Mouse (Mus musculus): ENCODE results near the gene Ccdc71.

Gene Ccdc71

DNA sequence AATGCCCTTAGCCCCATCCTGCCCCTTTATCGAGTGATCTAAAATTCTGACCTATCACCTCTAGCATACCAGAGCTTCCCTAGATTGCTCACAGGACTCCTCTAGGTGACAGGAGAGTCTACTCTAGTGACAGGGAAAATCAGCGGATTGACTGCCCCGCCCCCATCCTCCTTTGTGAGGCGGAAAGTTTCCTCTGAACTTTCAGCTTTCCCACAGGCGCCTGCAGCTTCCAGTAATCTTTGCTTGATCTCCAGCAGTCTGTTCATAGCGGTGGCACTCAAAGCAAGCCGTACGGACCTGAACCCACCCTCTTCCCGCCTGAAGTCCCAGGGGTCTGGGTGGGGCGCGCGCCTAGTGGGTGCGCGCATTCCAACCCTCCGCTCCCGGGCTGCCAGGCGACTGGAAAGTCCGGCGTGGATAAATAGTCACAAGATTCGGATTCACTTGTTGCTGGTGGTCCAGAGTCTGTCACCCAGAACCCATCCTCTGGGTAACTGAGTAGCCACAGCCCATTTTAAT, 18.4 kb downstream of the Ccdc71 start:
- ChIA-PET POLR2A (interaction anchor here (0.7 to 6.6 kb wide), 31 partner anchors 9 to 215 kb away, joined by 3 to 70 read pairs (median 5); partner anchors contain the start of genes Usp19 (in 4 of the 4), Qrich1 (in 3 of the 4), Impdh2 (in 2 of the 4) and Ndufaf3 (in 2 of the 4)), CTCF (interaction anchor here in 3 of 4 experiments (0.6 to 2.1 kb wide), 5 partner anchors 9 to 205 kb away, joined by 3 to 5 read pairs (median 5); no protein-coding TSS in a partner anchor)

DNA sequence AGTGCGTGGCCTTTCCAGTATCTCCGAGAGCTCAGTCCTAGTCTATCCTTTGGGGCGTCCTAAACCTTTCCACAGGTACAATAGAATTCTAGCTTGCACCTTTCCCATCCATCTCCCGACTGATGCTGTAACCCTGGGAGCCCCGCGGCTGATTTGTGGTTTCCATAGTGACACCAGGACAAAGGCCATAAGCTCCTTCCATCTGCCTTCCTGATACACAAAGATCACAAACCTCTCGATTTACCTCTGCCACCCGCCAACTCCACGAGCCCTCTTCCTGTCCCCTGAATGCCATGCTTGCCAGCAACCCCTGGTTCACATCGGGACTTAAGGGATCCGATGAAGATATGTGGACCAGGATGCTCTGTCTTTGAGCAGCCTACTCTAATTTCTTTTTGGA, 18.9 kb downstream of the Ccdc71 start:
- CTCF ChIA-PET = interaction anchor here in 2 of 4 experiments (0.6 to 2.1 kb wide), 4 partner anchors 10 to 27 kb away, joined by 3 to 5 read pairs (median 5); no protein-coding TSS in a partner anchor
- POLR2A ChIA-PET = interaction anchor here (0.6 to 6.6 kb wide), 31 partner anchors 9 to 216 kb away, joined by 3 to 70 read pairs (median 6); partner anchors contain the start of genes Usp19 (in 4 of the 4), Qrich1 (in 3 of the 4), Impdh2 (in 2 of the 4) and Ndufaf3 (in 2 of the 4)

DNA sequence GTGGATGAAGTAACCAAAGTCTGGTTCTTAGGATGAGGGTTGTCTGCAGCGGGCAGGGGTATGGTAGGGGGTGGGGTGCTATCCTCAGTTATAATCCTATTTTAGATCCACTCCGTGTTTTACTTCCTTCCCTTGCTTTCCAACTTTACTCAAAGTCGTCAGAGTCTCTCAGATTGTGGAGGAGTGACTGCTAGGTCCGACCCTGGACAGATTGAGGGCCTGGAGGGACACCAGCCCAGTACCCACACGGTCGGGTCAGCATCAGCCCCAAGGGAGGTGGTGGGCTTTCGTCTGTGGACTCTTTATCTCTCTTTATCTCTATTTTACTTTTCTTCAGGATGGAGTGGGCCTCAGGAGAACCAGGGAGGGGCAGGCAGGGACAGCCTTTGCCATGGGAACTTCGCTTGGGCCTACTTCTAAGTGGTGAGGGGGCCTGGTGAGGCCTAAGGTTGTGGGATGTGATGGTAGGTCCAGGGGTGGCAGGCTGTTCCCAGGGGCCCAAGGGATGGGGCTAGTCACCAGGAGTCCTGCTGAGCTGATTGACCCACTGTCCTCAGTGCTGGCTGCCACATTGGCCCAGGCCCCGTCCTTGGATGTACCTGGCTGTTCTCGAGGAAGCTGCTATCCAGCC, 19.5 kb downstream of the Ccdc71 start, which contains the start of gene Lamb2:
Lamb2 (plus strand) TSS at position 16 of the 631 bp plus-strand sequence.
- ChIA-PET POLR2A (interaction anchor here (0.6 to 6.6 kb wide), 32 partner anchors 9 to 216 kb away, joined by 3 to 70 read pairs (median 6); partner anchors contain the start of genes Usp19 (in 4 of the 4), Qrich1 (in 3 of the 4), Impdh2 (in 2 of the 4) and Ndufaf3 (in 2 of the 4)), CTCF (interaction anchor here in 3 of 4 experiments (0.5 to 2.1 kb wide), 5 partner anchors 10 to 193 kb away, joined by 3 to 5 read pairs (median 4); no protein-coding TSS in a partner anchor)

DNA sequence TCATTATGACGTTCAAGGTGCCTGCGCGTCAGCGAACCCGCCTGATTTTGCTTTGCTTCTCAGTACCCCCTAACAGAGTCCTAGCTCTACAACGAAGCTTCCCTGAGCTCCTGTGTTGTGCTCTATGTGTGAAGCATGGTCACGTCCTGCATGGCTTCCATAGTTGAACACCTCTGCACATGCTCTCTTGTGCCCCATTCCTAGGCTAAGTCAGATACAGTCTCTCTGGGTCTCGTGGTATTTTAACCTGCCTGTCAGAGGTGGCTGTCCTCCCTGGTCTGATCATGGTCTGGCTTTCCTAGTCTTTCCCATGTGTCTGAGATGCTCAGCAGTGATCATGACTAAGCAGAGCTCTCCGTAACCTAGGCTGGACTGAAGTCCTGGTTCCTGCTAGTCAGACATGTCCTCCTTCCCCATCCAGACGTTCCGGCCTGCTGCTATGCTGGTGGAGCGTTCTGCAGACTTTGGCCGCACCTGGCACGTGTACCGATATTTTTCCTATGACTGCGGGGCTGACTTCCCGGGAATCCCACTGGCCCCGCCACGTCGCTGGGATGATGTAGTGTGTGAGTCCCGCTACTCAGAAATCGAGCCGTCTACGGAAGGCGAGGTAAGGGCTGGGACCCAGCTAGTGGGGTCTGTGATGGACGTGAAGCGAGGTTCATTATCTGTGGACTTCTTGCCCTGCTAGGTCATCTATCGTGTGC, 20.6 kb downstream of the Ccdc71 start:
- CTCF ChIA-PET = interaction anchor here in 2 of 4 experiments (0.7 to 1.2 kb wide), 2 partner anchors 28 kb away, joined by 3 read pairs; no protein-coding TSS in a partner anchor
- POLR2A ChIA-PET = interaction anchor here in 3 of 4 experiments (0.6 to 6.6 kb wide), 19 partner anchors 8 to 212 kb away, joined by 3 to 70 read pairs (median 7); partner anchors contain the start of genes Qrich1 (in 3 of the 3), Usp19 (in 3 of the 3), Qars (in 2 of the 3) and Ccdc71 (in 1 of the 3)

DNA sequence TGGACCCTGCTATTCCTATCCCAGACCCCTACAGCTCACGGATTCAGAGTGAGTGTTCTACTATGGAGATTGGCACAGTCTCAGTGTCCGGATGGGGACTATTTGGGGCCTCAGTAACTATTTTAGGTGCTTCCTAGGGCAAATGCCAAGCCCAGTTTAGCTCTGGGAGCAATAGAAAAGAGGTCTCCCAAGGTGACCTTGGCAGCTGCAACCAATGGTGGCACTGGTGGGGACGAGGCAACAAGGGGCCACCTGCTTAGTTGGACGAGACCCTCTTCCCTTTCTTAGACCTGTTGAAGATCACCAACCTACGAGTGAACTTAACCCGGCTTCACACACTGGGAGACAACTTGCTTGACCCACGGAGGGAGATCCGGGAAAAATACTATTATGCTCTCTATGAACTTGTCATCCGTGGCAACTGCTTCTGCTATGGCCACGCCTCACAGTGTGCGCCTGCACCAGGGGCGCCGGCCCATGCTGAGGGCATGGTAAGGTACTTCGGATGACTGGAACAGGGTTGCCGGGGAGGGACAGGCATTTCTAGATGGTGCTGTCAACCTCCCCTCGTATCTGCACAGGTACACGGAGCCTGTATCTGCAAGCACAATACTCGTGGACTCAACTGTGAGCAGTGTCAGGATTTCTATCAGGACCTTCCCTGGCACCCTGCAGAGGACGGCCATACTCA, 21.3 kb downstream of the Ccdc71 start:
- POLR2A ChIA-PET = interaction anchor here in 3 of 4 experiments (0.6 to 6.6 kb wide), 13 partner anchors 8 to 176 kb away, joined by 3 to 70 read pairs (median 10); partner anchors contain the start of genes Usp19 (in 3 of the 3), Qars (in 2 of the 3), Qrich1 (in 2 of the 3) and Ccdc71 (in 1 of the 3)

DNA sequence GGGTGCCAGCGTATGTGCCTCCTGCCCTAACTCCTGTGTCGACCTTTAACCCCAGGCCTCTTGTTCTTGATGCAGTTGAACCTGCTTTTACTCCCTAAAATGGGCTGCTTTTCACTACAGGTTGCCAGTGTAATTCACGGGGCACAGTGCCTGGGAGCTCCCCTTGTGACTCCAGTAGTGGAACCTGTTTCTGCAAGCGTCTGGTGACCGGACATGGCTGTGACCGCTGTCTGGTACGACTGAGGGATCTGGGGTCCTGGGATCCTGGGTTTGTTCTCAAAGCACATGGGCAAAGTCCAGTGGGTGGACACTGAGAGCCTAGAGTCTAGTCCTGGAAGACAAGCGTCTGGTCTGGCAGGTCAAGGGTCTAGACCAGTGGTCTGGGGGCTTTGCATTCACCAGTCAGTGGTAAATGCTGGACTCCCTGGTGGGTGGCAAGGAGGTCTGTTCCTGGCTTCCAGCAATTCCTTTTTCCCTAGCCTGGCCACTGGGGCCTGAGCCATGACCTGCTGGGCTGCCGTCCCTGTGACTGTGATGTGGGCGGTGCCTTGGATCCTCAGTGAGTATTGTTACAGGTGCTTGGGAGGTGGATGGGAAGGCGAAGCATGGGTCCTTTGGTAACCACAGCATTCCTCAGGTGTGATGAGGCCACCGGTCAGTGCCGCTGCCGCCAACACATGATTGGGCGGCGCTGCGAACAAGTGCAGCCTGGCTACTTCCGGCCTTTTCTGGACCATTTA, 22.9 kb downstream of the Ccdc71 start:
- CTCF ChIA-PET = no interaction called here
- POLR2A ChIA-PET = interaction anchor here in 2 of 4 experiments (1.0 to 6.6 kb wide), 4 partner anchors 9 to 222 kb away, joined by 3 to 70 read pairs (median 22); partner anchors contain the start of genes Ccdc71 (in 1 of the 2), Impdh2 (in 1 of the 2), Klhdc8b (in 1 of the 2) and Usp19 (in 1 of the 2)

More for the DNA sequence above, 21.3 kb downstream of the Ccdc71 start:
- CTCF ChIA-PET = no interaction called here

DNA sequence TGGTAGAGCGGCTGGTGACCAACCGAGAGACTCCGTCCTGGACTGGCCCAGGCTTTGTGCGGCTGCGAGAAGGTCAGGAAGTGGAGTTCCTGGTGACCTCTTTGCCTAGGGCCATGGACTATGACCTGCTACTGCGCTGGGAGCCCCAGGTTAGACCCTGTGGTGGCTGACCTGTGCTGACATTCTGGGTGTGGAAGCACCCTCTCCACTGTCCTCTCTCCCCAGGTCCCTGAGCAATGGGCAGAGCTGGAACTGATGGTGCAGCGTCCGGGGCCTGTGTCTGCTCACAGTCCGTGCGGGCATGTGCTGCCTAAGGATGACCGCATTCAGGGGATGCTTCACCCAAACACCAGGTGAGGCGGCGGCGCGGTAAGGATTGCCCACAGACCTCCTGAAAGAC, 23.7 kb downstream of the Ccdc71 start:
- POLR2A ChIA-PET = no interaction called here
- CTCF ChIA-PET = no interaction called here

DNA sequence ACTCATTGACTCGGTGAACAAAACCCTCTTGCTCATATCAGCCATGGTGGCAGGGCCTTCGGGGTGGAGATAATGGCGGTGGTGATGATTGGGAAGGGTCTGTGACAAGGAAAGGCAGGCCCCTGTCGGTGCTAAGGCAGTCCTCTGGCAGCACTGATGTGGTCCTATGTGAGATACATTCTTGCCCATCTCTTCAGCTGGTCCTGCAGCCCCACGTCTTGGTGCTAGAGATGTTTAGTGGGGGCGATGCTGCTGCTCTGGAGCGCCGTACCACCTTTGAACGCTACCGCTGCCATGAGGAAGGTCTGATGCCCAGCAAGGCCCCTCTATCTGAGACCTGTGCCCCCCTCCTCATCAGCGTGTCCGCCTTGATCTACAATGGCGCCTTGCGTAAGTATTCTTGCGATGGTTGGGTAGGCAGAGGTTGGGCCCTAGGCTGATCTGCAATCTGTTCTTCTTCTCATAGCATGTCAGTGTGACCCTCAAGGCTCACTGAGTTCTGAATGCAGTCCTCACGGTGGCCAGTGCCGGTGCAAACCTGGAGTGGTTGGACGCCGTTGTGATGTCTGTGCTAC, 25.1 kb downstream of the Ccdc71 start:
- POLR2A ChIA-PET = no interaction called here
- CTCF ChIA-PET = no interaction called here

DNA sequence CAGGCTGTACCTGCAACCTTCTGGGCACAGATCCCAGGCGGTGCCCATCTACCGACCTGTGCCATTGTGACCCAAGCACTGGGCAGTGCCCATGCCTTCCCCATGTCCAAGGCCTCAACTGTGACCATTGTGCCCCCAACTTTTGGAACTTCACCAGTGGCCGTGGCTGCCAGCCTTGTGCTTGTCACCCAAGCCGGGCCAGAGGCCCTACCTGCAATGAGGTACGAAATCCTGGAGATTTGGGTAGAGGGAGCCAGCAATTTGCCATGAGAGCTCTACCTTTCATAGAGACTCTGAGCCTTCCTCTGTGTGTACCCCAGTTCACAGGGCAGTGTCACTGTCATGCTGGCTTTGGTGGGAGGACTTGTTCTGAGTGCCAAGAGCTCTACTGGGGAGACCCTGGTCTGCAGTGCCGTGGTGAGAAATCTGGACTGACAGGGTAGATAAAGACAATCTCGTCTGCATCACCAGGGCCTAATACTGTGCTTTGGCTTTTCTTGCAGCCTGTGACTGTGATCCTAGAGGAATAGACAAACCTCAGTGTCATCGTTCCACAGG, 26.7 kb downstream of the Ccdc71 start:
- ChIA-PET CTCF (no interaction called here), POLR2A (interaction anchor here in 2 of 4 experiments (1.1 to 1.2 kb wide), 3 partner anchors 21 to 148 kb away, joined by 3 read pairs; partner anchors contain the start of genes Gpx1 (in 1 of the 2) and Qars (in 1 of the 2))

DNA sequence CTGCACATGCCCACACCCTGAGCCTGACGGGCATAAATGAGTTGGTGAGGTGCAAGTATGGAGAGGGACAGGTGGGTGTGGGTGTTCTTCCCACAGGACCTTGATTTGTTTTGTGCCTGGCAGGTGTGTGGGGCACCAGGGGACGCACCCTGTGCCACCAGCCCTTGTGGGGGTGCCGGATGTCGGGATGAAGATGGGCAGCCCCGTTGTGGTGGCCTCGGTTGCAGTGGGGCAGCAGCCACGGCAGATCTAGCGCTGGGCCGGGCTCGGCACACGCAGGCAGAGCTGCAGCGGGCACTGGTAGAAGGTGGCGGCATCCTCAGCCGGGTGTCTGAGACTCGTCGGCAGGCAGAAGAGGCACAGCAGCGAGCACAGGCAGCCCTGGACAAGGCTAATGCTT, 28.1 kb downstream of the Ccdc71 start:
- ChIA-PET POLR2A (interaction anchor here in 3 of 4 experiments (0.8 to 8.3 kb wide), 10 partner anchors 8 to 36 kb away, joined by 3 to 70 read pairs (median 3); partner anchors contain the start of genes Lamb2 (in 2 of the 3), Qars (in 1 of the 3) and Qrich1 (in 1 of the 3)), CTCF (no interaction called here)

DNA sequence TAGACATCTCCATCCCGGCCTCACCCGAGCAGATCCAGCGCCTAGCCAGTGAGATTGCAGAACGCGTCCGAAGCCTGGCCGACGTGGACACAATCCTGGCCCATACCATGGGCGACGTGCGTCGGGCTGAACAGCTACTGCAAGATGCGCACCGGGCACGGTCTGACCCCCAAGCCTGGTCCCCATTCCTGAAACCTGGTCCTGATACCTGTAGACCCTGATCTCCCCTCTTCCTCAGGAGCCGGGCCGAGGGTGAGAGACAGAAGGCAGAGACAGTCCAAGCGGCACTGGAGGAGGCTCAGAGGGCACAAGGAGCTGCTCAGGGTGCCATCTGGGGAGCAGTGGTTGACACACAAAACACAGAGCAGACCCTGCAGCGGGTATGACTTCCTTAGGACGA, 28.9 kb downstream of the Ccdc71 start:
- ChIA-PET CTCF (interaction anchor here in 1 of 4 experiments (2.8 kb wide), 1 partner anchor 37 kb away, joined by 8 read pairs; no protein-coding TSS in a partner anchor), POLR2A (interaction anchor here in 2 of 4 experiments (0.8 to 8.3 kb wide), 12 partner anchors 9 to 71 kb away, joined by 3 to 70 read pairs (median 8); partner anchors contain the start of genes Lamb2 (in 2 of the 2), Qars (in 2 of the 2), Impdh2 (in 1 of the 2) and Qrich1 (in 1 of the 2))

DNA sequence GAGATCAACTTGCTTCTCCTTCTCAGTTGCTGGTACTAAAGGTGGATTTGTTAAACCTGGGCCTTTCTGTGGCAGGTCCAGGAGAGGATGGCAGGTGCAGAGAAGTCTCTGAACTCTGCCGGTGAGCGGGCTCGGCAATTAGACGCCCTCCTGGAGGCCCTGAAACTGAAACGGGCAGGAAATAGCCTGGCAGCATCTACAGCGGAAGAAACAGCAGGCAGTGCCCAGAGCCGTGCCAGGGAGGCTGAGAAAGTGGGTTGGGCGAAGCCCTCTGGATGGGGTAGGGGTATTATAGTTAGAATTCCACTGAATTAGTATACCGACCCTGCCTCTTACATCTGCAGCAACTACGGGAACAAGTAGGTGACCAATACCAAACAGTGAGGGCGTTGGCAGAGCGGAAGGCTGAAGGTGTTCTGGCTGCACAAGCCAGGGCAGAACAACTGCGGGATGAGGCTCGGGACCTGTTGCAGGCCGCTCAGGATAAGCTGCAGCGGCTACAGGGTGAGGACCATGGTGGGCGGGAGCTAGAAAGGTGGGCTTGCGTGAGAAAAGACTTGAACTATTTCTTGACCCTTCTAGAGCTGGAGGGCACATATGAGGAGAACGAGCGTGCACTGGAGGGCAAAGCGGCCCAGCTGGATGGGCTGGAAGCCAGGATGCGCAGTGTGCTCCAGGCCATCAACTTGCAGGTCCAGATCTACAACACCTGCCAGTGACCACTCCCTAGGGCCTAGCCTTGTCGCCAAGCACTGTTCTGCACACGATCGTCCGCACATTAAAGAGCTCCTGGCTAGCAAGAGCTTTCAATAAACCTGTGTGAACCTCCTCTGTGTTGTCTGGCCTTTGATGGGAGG, 29.6 kb downstream of the Ccdc71 start:
- POLR2A ChIA-PET = interaction anchor here (0.7 to 8.3 kb wide), 70 partner anchors 9 to 502 kb away, joined by 3 to 70 read pairs (median 5); partner anchors contain the start of genes Lamb2 (in 4 of the 4), Qars (in 4 of the 4), Qrich1 (in 4 of the 4) and Dalrd3 (in 3 of the 4)
- CTCF ChIA-PET = interaction anchor here (0.6 to 2.8 kb wide), 11 partner anchors 20 to 364 kb away, joined by 3 to 12 read pairs (median 3); partner anchors contain the start of genes 1700102P08Rik (in 1 of the 4), Ndufaf3 (in 1 of the 4) and Wdr6 (in 1 of the 4)

DNA sequence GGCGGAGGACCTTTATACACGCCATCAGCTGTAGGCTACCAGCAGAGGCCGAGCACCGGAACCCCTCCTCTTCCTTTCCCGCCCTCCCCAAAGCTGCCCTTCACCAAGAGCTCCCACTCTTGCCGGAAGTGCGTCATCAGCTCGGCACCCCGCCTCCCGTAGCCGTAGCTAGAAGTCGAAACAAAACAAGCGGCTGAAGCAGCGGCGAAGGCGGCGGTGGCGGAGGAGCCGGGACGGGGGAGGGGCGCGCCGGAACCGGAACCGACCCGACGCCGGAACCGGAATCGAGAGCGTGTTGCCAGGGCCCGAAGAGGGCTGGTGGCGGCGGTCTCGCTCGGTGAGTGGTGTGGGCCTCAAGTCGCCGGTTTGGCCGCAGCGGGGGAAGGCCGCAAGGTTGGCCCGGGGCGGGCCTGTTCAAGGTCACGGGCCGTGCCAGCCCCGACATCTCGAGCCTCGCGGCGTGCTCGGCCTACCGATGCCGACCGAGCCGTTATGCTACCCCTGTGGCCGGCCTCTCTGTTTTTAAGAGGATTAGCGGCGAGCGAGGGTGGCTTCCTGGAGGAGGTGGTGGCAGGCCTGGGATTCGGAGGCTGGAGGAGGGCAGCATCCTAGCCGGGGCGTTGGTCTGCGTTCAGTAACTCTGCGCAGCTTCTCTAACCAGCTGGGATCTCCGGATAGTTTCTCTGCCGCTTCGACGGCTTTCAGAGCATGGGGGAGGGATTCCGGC, 30.4 kb downstream of the Ccdc71 start, which contains the start of gene Usp19:
Usp19 (plus strand) TSS at position 44 of the 727 bp plus-strand sequence.
- CTCF ChIA-PET = interaction anchor here in 3 of 4 experiments (0.6 to 2.8 kb wide), 11 partner anchors 9 to 363 kb away, joined by 3 to 9 read pairs (median 3); partner anchors contain the start of genes 1700102P08Rik (in 1 of the 3), Ndufaf3 (in 1 of the 3) and Wdr6 (in 1 of the 3)
- POLR2A ChIA-PET = interaction anchor here (0.6 to 8.3 kb wide), 70 partner anchors 9 to 501 kb away, joined by 3 to 70 read pairs (median 5); partner anchors contain the start of genes Lamb2 (in 4 of the 4), Qars (in 4 of the 4), Qrich1 (in 4 of the 4) and Dalrd3 (in 3 of the 4)

DNA sequence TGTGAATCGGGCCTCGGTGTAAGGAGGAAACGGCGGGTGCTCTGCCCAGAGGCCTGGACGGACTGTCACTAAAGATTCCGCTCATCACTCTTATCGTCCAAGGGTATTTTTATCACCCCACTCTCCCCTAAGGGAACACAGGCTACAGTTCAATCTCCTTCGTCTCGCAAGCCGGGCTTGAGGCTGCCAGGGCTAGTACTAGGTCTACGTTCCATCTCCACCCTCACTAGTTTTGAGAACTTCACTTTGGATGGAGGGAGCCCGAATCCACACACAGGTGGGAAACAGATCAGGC, 30.9 kb downstream of the Ccdc71 start:
- POLR2A ChIA-PET = interaction anchor here in 3 of 4 experiments (1.0 to 8.3 kb wide), 15 partner anchors 9 to 180 kb away, joined by 3 to 70 read pairs (median 9); partner anchors contain the start of genes Lamb2 (in 2 of the 3), Qars (in 2 of the 3), Qrich1 (in 2 of the 3) and Ndufaf3 (in 1 of the 3)
- CTCF ChIA-PET = interaction anchor here in 2 of 4 experiments (1.2 to 2.8 kb wide), 3 partner anchors 8 to 39 kb away, joined by 3 to 8 read pairs (median 3); no protein-coding TSS in a partner anchor

All from embryonic stem cell, embryonic (primary cell).